Mouse (Mus musculus): ENCODE data around the gene Tom1l1. TPM values are rescaled to one million over a fixed set of nuclear protein-coding genes. Genes with fewer than 3 reads are reported as not detected.
"Not testable (repeated sequence)": the region's sequence is repeated elsewhere in the genome, so short reads cannot be mapped to it uniquely, and the experiment has no call there.

Gene Tom1l1
- 10 to 100 TPM; 13.2 to 15.9 TPM for total RNA-seq (2021)
- long read RNA-seq, experiment 1, full-length matches to known transcripts, result 8 of 8 reads
- long read RNA-seq, experiment 1, partial matches to known transcripts, result 0 of 8 reads
- long read RNA-seq, experiment 1, other reads (novel, unspliced or antisense), result 0 of 8 reads
- long read RNA-seq, experiment 2, full-length matches to known transcripts, result 17 of 22 reads
- long read RNA-seq, experiment 2, partial matches to known transcripts, result 1 of 22 reads
- long read RNA-seq, experiment 2, other reads (novel, unspliced or antisense), result 4 of 22 reads

GRCm38 (mm10) chr11:90687460-90688416 lies at the start of gene Tom1l1:
Tom1l1 (minus strand) TSS chr11:90688366.
- Histone ChIP-seq H3K27ac (peak within 1 kb of the TSS; percentile 86), H3K4me3 (peak within 1 kb of the TSS; percentile 90)
- intact Hi-C loops (cut with DNase I), result no loop called here
- peak; percentile 93 for DNase-seq
- TF ChIP-seq CTCF (IDR thresholded peaks at IDR 0.05), result no peak

GRCm38 (mm10) chr11:90733575-90733974 lies 45.4 kb upstream of the Tom1l1 start:
- TF ChIP-seq CTCF (IDR thresholded peaks at IDR 0.05), result peak; percentile 5; the same call in 1 of the 2 replicates
- intact Hi-C loops (cut with DNase I), result no loop called here
- H3K27ac ChIP-seq, result no peak overlapping the region
- no peak overlapping the region for H3K4me3 ChIP-seq
- DNase-seq, result no peak

GRCm38 (mm10) chr11:90727354-90728125 lies 39.4 kb upstream of the Tom1l1 start:
- intact Hi-C loops (cut with DNase I), result no loop called here
- Histone ChIP-seq H3K4me3 (no peak overlapping the region), H3K27ac (no peak overlapping the region)
- no peak for DNase-seq
- no peak for TF ChIP-seq CTCF (IDR thresholded peaks at IDR 0.05)

- intact Hi-C loops (cut with DNase I), result no loop called here
- no peak for DNase-seq
- TF ChIP-seq CTCF (IDR thresholded peaks at IDR 0.05), result no peak
- Histone ChIP-seq H3K4me3 (no peak overlapping the region), H3K27ac (no peak overlapping the region)
These were observed 38.6 kb upstream of the Tom1l1 start for GRCm38 (mm10) chr11:90726730-90727129.

GRCm38 (mm10) chr11:90722304-90722703 lies 34.1 kb upstream of the Tom1l1 start:
- no peak for TF ChIP-seq CTCF (IDR thresholded peaks at IDR 0.05)
- Histone ChIP-seq H3K4me3 (no peak overlapping the region), H3K27ac (no peak overlapping the region)
- intact Hi-C loops (cut with DNase I), result no loop called here
- no peak for DNase-seq

GRCm38 (mm10) chr11:90717719-90718118 lies 29.6 kb upstream of the Tom1l1 start:
- H3K27ac ChIP-seq, result no peak overlapping the region
- intact Hi-C loops (cut with DNase I), result no loop called here
- TF ChIP-seq CTCF (IDR thresholded peaks at IDR 0.05), result no peak

GRCm38 (mm10) chr11:90711596-90711995 lies 23.4 kb upstream of the Tom1l1 start:
- Histone ChIP-seq H3K27ac (no peak overlapping the region), H3K4me3 (no peak overlapping the region)
- intact Hi-C loops (cut with DNase I), result no loop called here
- DNase-seq, result no peak
- TF ChIP-seq CTCF (IDR thresholded peaks at IDR 0.05), result no peak

More at GRCm38 (mm10) chr11:90717719-90718118, 29.6 kb upstream of the Tom1l1 start:
- no peak overlapping the region for H3K4me3 ChIP-seq
- DNase-seq, result no peak

GRCm38 (mm10) chr11:90707134-90707533 lies 19.0 kb upstream of the Tom1l1 start:
- H3K4me3 ChIP-seq; intact Hi-C loops (cut with DNase I); H3K27ac ChIP-seq; DNase-seq: not testable (repeated sequence)

- intact Hi-C loops (cut with DNase I), result no loop called here
- no peak overlapping the region for H3K4me3 ChIP-seq
- peak; percentile 61 for DNase-seq
- TF ChIP-seq CTCF (IDR thresholded peaks at IDR 0.05), result peak; percentile 57
- no peak overlapping the region for H3K27ac ChIP-seq
These were observed 9.5 kb upstream of the Tom1l1 start for GRCm38 (mm10) chr11:90697480-90698240.

- TF ChIP-seq CTCF (IDR thresholded peaks at IDR 0.05), result no peak
- intact Hi-C loops (cut with DNase I), result no loop called here
- Histone ChIP-seq H3K27ac (no peak overlapping the region), H3K4me3 (no peak overlapping the region)
- no peak for DNase-seq
These were observed 7.6 kb upstream of the Tom1l1 start for GRCm38 (mm10) chr11:90695811-90696210.

- no peak for TF ChIP-seq CTCF (IDR thresholded peaks at IDR 0.05)
- Histone ChIP-seq H3K27ac (no peak overlapping the region), H3K4me3 (no peak overlapping the region)
- no peak for DNase-seq
- intact Hi-C loops (cut with DNase I), result no loop called here
These were observed 6.0 kb upstream of the Tom1l1 start for GRCm38 (mm10) chr11:90694206-90694605.

GRCm38 (mm10) chr11:90690361-90690760 lies 2.2 kb upstream of the Tom1l1 start:
- no peak for TF ChIP-seq CTCF (IDR thresholded peaks at IDR 0.05)
- Histone ChIP-seq H3K27ac (no peak overlapping the region), H3K4me3 (no peak overlapping the region)
- intact Hi-C loops (cut with DNase I), result no loop called here
- DNase-seq, result no peak

All from gastrocnemius, adult 2 months (tissue).